Mouse (Mus musculus): ENCODE data around the gene Chchd3.

GRCm38 (mm10) chr6:32874176-32874575, 185.9 kb downstream of the Chchd3 start:
- TF ChIP-seq CTCF (IDR thresholded peaks at IDR 0.05; ENCODE audit: borderline replicate concordance, control insufficient read depth, extremely low read depth, insufficient read depth, low read length, poor library complexity) = no peak
- TF ChIP-seq POLR2A (IDR thresholded peaks at IDR 0.05; ENCODE audit: control insufficient read depth, extremely low read depth, insufficient read depth, low read length, poor library complexity) = no peak

All from thymus, adult 2 months (tissue).